Mouse (Mus musculus) G1E (cell line): ENCODE data around the gene Nr2c2.

Experiments used
- CTCF ChIP-seq: IDR thresholded peaks from 2 replicates; pipeline ENCODE4 v1.5.1; 2012; ENCODE audit warnings: low read depth, low read length, inconsistent platforms, mixed read lengths
- POLR2AphosphoS5 ChIP-seq: IDR thresholded peaks from 2 replicates; pipeline ENCODE4 v1.6.1; 2012; ENCODE audit warnings: low read depth, low read length, inconsistent platforms; ENCODE audit not compliant: insufficient replicate concordance

- TF ChIP-seq CTCF, result no peak
- TF ChIP-seq POLR2AphosphoS5, result no peak
Observed at GRCm38 (mm10) chr6:92133617-92134016, 42.4 kb downstream of the Nr2c2 start.
